9 mouse cellular contexts compared by ENCODE assay signal in the genomic region with DNA sequence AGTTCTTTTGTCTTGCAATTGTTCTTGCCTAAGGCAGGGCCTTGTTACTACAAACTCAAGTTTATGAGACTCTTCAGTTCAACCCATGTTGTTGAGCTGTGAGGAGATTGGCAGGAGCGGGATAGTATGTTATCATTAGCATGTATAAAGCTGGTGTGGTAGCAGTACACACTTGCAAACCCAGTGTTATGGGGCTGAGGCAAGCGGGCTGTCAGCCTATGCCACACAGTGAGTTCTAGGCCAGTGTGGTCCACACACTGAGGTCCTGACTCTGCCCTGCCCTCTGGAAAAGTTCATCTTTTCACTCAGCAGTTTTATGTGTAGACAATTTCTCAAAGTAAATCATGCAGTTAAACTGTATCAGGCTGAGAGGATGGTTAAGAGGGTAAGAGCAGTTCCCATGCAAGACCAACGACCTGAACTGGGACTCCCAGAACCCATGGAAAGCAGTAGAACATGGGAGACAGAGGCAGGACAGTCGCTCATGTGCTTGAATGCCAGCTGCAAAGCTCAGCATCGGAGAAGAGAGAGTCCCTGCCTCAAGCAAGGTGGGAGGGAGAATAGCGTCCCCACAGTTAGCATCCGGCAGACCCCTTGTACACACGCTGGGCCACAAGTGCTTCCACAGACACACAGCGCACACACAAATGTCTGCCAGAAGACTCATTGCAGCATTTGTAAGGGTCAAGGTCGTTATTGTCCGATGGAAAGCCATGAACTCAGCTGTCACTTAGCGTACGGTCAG. TPM values are rescaled to one million over a fixed set of nuclear protein-coding genes. Genes with fewer than 3 reads are reported as not detected.
DNase-seq lines count a peak whose midpoint lies in the region; ATAC-seq lines count a peak whose summit lies in the region.
"Had no signal": no experiment of that assay in that cellular context is flagged by ENCODE, and none has a peak within 500 bp of the region (broad histone marks: within the 10 kb centered on the region; RNA-seq: fewer than 3 reads in every experiment).

No protein-coding gene starts in this region.

- H3K36me3 ChIP-seq in heart, embryonic 13.5 days, result no peaks in the 10 kb centered on the region
- no peaks in the 10 kb centered on the region for H3K36me3 ChIP-seq in heart, embryonic 12.5 days
- no peaks in the 10 kb centered on the region for H3K36me3 ChIP-seq in forebrain, embryonic 16.5 days (ENCODE audit: control insufficient read depth, insufficient read depth)
- H3K36me3 ChIP-seq in midbrain, embryonic 11.5 days (ENCODE audit: control insufficient read depth, insufficient read depth, low read length), result no peaks in the 10 kb centered on the region
- H3K36me3 ChIP-seq: liver, embryonic 15.5 days had no signal

- peak overlapping the region; percentile 89 for H3K4me2 ChIP-seq in heart, embryonic 13.5 days
- no peak overlapping the region for H3K4me2 ChIP-seq in heart, embryonic 12.5 days
- peak overlapping the region; percentile 65 for H3K4me2 ChIP-seq in forebrain, embryonic 16.5 days (ENCODE audit: low read length)
- H3K4me2 ChIP-seq in midbrain, embryonic 11.5 days, result peak overlapping the region; percentile 82

- no peaks in the 10 kb centered on the region for H3K9me3 ChIP-seq in heart, embryonic 13.5 days
- H3K9me3 ChIP-seq in heart, embryonic 12.5 days (replicated peaks), result no peaks in the 10 kb centered on the region
- no peaks in the 10 kb centered on the region for H3K9me3 ChIP-seq in forebrain, embryonic 16.5 days (ENCODE audit: control insufficient read depth, low read length)
- no peaks in the 10 kb centered on the region for H3K9me3 ChIP-seq in midbrain, embryonic 11.5 days (ENCODE audit: control insufficient read depth, low read length)
- H3K9me3 ChIP-seq: liver, embryonic 15.5 days had no signal

- WGBS in heart, embryonic 13.5 days, result 89% methylated on average over 13 of the region's 13 CpGs
- 89% methylated on average over 13 of the region's 13 CpGs for WGBS in heart, embryonic 12.5 days
- WGBS in forebrain, embryonic 16.5 days, result 85% methylated on average over 13 of the region's 13 CpGs
- WGBS in midbrain, embryonic 11.5 days, result 91% methylated on average over 13 of the region's 13 CpGs

- DNase-seq in 3T3-L1 (ENCODE audit: low read depth, low spot score), result peak; percentile 12
- DNase-seq in midbrain, embryonic 11.5 days (ENCODE audit: low spot score, missing footprints), result no peak
- DNase-seq in spleen, postnatal 14 days (ENCODE audit: low spot score in 2 of 2), result no peak
- no peak for DNase-seq in thymus, postnatal 14 days

- peaks cover 11% of the 10 kb centered on the region for H3K4me1 ChIP-seq in heart, embryonic 13.5 days
- H3K4me1 ChIP-seq in heart, embryonic 12.5 days (replicated peaks), result peaks cover 2% of the 10 kb centered on the region; the same call in 1 of the 2 replicates
- H3K4me1 ChIP-seq in forebrain, embryonic 16.5 days (replicated peaks; ENCODE audit: control insufficient read depth, insufficient read depth, low read length), result peaks cover 28% of the 10 kb centered on the region
- peaks cover 6% of the 10 kb centered on the region for H3K4me1 ChIP-seq in midbrain, embryonic 11.5 days (ENCODE audit: control insufficient read depth, insufficient read depth, low read length)

- H3K27me3 ChIP-seq in heart, embryonic 13.5 days (replicated peaks), result no peaks in the 10 kb centered on the region
- H3K27me3 ChIP-seq in heart, embryonic 12.5 days (replicated peaks), result no peaks in the 10 kb centered on the region
- H3K27me3 ChIP-seq in forebrain, embryonic 16.5 days (replicated peaks; ENCODE audit: control insufficient read depth, insufficient read depth, low read length), result no peaks in the 10 kb centered on the region
- H3K27me3 ChIP-seq in midbrain, embryonic 11.5 days (ENCODE audit: control insufficient read depth, insufficient read depth, low read length), result no peaks in the 10 kb centered on the region

- H3K9ac ChIP-seq in heart, embryonic 13.5 days, result no peak overlapping the region
- no peak overlapping the region for H3K9ac ChIP-seq in heart, embryonic 12.5 days
- H3K9ac ChIP-seq in forebrain, embryonic 16.5 days (replicated peaks; ENCODE audit: low read depth, low read length), result no peak overlapping the region
- no peak overlapping the region; the same call in 1 of the 2 replicates for H3K9ac ChIP-seq in midbrain, embryonic 11.5 days (ENCODE audit: low read length)

- peak overlapping the region; percentile 76 for H3K4me3 ChIP-seq in heart, embryonic 13.5 days
- no peak overlapping the region for H3K4me3 ChIP-seq in heart, embryonic 12.5 days
- peak overlapping the region; percentile 6; the same call in 1 of the 2 replicates for H3K4me3 ChIP-seq in forebrain, embryonic 16.5 days (replicated peaks; ENCODE audit: low read length)
- H3K4me3 ChIP-seq in midbrain, embryonic 11.5 days (ENCODE audit: low read depth, low read length), result peak overlapping the region; percentile 57; the same call in 1 of the 2 replicates

- no peak overlapping the region for H3K27ac ChIP-seq in heart, embryonic 13.5 days (replicated peaks)
- no peak overlapping the region for H3K27ac ChIP-seq in heart, embryonic 12.5 days (ENCODE audit: poor library complexity, severe bottlenecking)
- no peak overlapping the region for H3K27ac ChIP-seq in forebrain, embryonic 16.5 days (ENCODE audit: low read length)
- H3K27ac ChIP-seq in midbrain, embryonic 11.5 days (ENCODE audit: low read depth, low read length), result no peak overlapping the region
- H3K27ac ChIP-seq: liver, embryonic 15.5 days had no signal

- ATAC-seq in heart, embryonic 13.5 days (ENCODE audit: extremely low read depth, insufficient number of reproducible peaks, low FRiP score, low TSS enrichment), result no peak
- ATAC-seq in heart, embryonic 12.5 days (ENCODE audit: insufficient number of reproducible peaks, low FRiP score), result no peak
- no peak for ATAC-seq in forebrain, embryonic 16.5 days
- ATAC-seq in midbrain, embryonic 11.5 days (ENCODE audit: low FRiP score), result no peak
- no peak for ATAC-seq in activated CD4-positive, CD25-positive, alpha-beta regulatory T cell, adult 4 months

RNA-seq across cellular contexts. Expression of gene Slc36a4, which starts 1.5 kb away (rescaled TPM):
- polyA plus RNA-seq in heart, embryonic 13.5 days (2015; fragmentation: Nextera tagmentation; extraction: Ambion mirVana), result 6.9 and 8.9 TPM in 2 replicates
- 11.8 and 11.9 TPM in 2 replicates for polyA plus RNA-seq in heart, embryonic 12.5 days (2016; fragmentation: Nextera tagmentation; extraction: Ambion mirVana)
- polyA plus RNA-seq in forebrain, embryonic 16.5 days (2015; fragmentation: Nextera tagmentation; extraction: Ambion mirVana), result 31.7 and 33.1 TPM in 2 replicates
- polyA plus RNA-seq in midbrain, embryonic 11.5 days (2014; fragmentation: Nextera tagmentation; extraction: Ambion mirVana), result 14.7 and 16.1 TPM in 2 replicates
- 1 to 10 TPM; 3.7 to 3.9 TPM for polyA plus RNA-seq in activated CD4-positive, CD25-positive, alpha-beta regulatory T cell, adult 4 months (2017; shearing (Covaris generic))
